Mouse (Mus musculus): ENCODE measurements at regions not wholly inside any gene's neighbourhood (a gene's known extent, or its start where the extent isn't known, plus 50 kb on each side); places are given as distances from the start of the nearest gene placed in this dataset.
A peak's percentile ranks its signal among the peaks of the same experiment; 100 is the strongest.

GRCm38 (mm10) chr1:127152840-127153239 is 52.0 kb upstream of the Mgat5 start:
- Histone ChIP-seq H3K27ac (ENCODE audit: insufficient read depth, low read depth, low read length) (no peak overlapping the region), H3K4me1 (ENCODE audit: control insufficient read depth, insufficient read depth, low read length) (no peaks in the 10 kb centered on the region), H3K4me3 (ENCODE audit: insufficient read depth, low read length) (no peak overlapping the region)
- no peak for TF ChIP-seq POLR2A (IDR thresholded peaks at IDR 0.05; ENCODE audit: borderline replicate concordance, low read depth, low read length)
- TF ChIP-seq CTCF (IDR thresholded peaks at IDR 0.05; ENCODE audit: low read depth, low read length): no peak

- TF ChIP-seq POLR2A (IDR thresholded peaks at IDR 0.05; ENCODE audit: borderline replicate concordance, low read depth, low read length): 0 out of 2 replicates have a peak, but pooled peaks have one; percentile 34
- TF ChIP-seq CTCF (IDR thresholded peaks at IDR 0.05; ENCODE audit: low read depth, low read length): no peak
- Histone ChIP-seq H3K27ac (ENCODE audit: insufficient read depth, low read depth, low read length) (peak overlapping the region; percentile 81), H3K4me3 (ENCODE audit: insufficient read depth, low read length) (no peak overlapping the region; the same call in 1 of the 2 replicates), H3K4me1 (ENCODE audit: control insufficient read depth, insufficient read depth, low read length) (peaks cover 12% of the 10 kb centered on the region)
These were observed 69.3 kb upstream of the Mgat5 start for GRCm38 (mm10) chr1:127135521-127135920.

GRCm38 (mm10) chr1:127131871-127132270 is 72.9 kb upstream of the Mgat5 start:
- no peak for TF ChIP-seq POLR2A (IDR thresholded peaks at IDR 0.05; ENCODE audit: borderline replicate concordance, low read depth, low read length)
- no peak for TF ChIP-seq CTCF (IDR thresholded peaks at IDR 0.05; ENCODE audit: low read depth, low read length)
- Histone ChIP-seq H3K4me1 (ENCODE audit: control insufficient read depth, insufficient read depth, low read length) (peaks cover 12% of the 10 kb centered on the region), H3K4me3 (ENCODE audit: insufficient read depth, low read length) (no peak overlapping the region), H3K27ac (ENCODE audit: insufficient read depth, low read depth, low read length) (no peak overlapping the region)

GRCm38 (mm10) chr1:127124862-127125261 is 80.0 kb upstream of the Mgat5 start:
- no peak overlapping the region for H3K27ac ChIP-seq (ENCODE audit: insufficient read depth, low read depth, low read length)
- TF ChIP-seq POLR2A (IDR thresholded peaks at IDR 0.05; ENCODE audit: borderline replicate concordance, low read depth, low read length): no peak
- no peak for TF ChIP-seq CTCF (IDR thresholded peaks at IDR 0.05; ENCODE audit: low read depth, low read length)
- no peak overlapping the region for H3K4me3 ChIP-seq (ENCODE audit: insufficient read depth, low read length)
- H3K4me1 ChIP-seq (ENCODE audit: control insufficient read depth, insufficient read depth, low read length): no peaks in the 10 kb centered on the region

GRCm38 (mm10) chr1:127118019-127118418 is 86.8 kb upstream of the Mgat5 start:
- TF ChIP-seq POLR2A (IDR thresholded peaks at IDR 0.05; ENCODE audit: borderline replicate concordance, low read depth, low read length) (no peak), CTCF (IDR thresholded peaks at IDR 0.05; ENCODE audit: low read depth, low read length) (no peak)
- Histone ChIP-seq H3K4me1 (ENCODE audit: control insufficient read depth, insufficient read depth, low read length) (no peaks in the 10 kb centered on the region), H3K27ac (ENCODE audit: insufficient read depth, low read depth, low read length) (no peak overlapping the region), H3K4me3 (ENCODE audit: insufficient read depth, low read length) (no peak overlapping the region)

GRCm38 (mm10) chr1:127107485-127107884 is 97.3 kb upstream of the Mgat5 start:
- Histone ChIP-seq H3K4me3 (ENCODE audit: insufficient read depth, low read length) (no peak overlapping the region), H3K4me1 (ENCODE audit: control insufficient read depth, insufficient read depth, low read length) (no peaks in the 10 kb centered on the region), H3K27ac (ENCODE audit: insufficient read depth, low read depth, low read length) (no peak overlapping the region)
- TF ChIP-seq POLR2A (IDR thresholded peaks at IDR 0.05; ENCODE audit: borderline replicate concordance, low read depth, low read length) (no peak), CTCF (IDR thresholded peaks at IDR 0.05; ENCODE audit: low read depth, low read length) (no peak)

GRCm38 (mm10) chr1:127105861-127106260 is 99.0 kb upstream of the Mgat5 start:
- H3K4me1 ChIP-seq (ENCODE audit: control insufficient read depth, insufficient read depth, low read length): no peaks in the 10 kb centered on the region
- H3K4me3 ChIP-seq (ENCODE audit: insufficient read depth, low read length): no peak overlapping the region
- H3K27ac ChIP-seq (ENCODE audit: insufficient read depth, low read depth, low read length): no peak overlapping the region
- TF ChIP-seq CTCF (IDR thresholded peaks at IDR 0.05; ENCODE audit: low read depth, low read length): no peak
- no peak for TF ChIP-seq POLR2A (IDR thresholded peaks at IDR 0.05; ENCODE audit: borderline replicate concordance, low read depth, low read length)

- TF ChIP-seq POLR2A (IDR thresholded peaks at IDR 0.05; ENCODE audit: borderline replicate concordance, low read depth, low read length) (no peak), CTCF (IDR thresholded peaks at IDR 0.05; ENCODE audit: low read depth, low read length) (no peak)
- no peaks in the 10 kb centered on the region for H3K4me1 ChIP-seq (ENCODE audit: control insufficient read depth, insufficient read depth, low read length)
- no peak overlapping the region for H3K27ac ChIP-seq (ENCODE audit: insufficient read depth, low read depth, low read length)
- H3K4me3 ChIP-seq (ENCODE audit: insufficient read depth, low read length): no peak overlapping the region
These were observed 101.2 kb upstream of the Mgat5 start for GRCm38 (mm10) chr1:127103664-127104063.

GRCm38 (mm10) chr1:127098871-127099420 is 105.9 kb upstream of the Mgat5 start:
- TF ChIP-seq CTCF (IDR thresholded peaks at IDR 0.05; ENCODE audit: low read depth, low read length) (no peak), POLR2A (IDR thresholded peaks at IDR 0.05; ENCODE audit: borderline replicate concordance, low read depth, low read length) (no peak)
- no peaks in the 10 kb centered on the region for H3K4me1 ChIP-seq (ENCODE audit: control insufficient read depth, insufficient read depth, low read length)
- H3K4me3 ChIP-seq (ENCODE audit: insufficient read depth, low read length): no peak overlapping the region
- H3K27ac ChIP-seq (ENCODE audit: insufficient read depth, low read depth, low read length): no peak overlapping the region

- H3K4me1 ChIP-seq (ENCODE audit: control insufficient read depth, insufficient read depth, low read length): peaks cover 14% of the 10 kb centered on the region
- no peak for TF ChIP-seq CTCF (IDR thresholded peaks at IDR 0.05; ENCODE audit: low read depth, low read length)
- no peak for TF ChIP-seq POLR2A (IDR thresholded peaks at IDR 0.05; ENCODE audit: borderline replicate concordance, low read depth, low read length)
- no peak overlapping the region for H3K4me3 ChIP-seq (ENCODE audit: insufficient read depth, low read length)
- no peak overlapping the region for H3K27ac ChIP-seq (ENCODE audit: insufficient read depth, low read depth, low read length)
These were observed 117.2 kb upstream of the Mgat5 start for GRCm38 (mm10) chr1:127087616-127088015.
